Mouse (Mus musculus) brain, embryonic 14.5 days (tissue): ENCODE data around the gene Prrt2. TPM values are rescaled to one million over a fixed set of nuclear protein-coding genes. Genes with fewer than 3 reads are reported as not detected.

Experiments used
- DNase-seq: peaks from one replicate; pipeline ENCODE4 v3.0.0-alpha.2; 2011; ENCODE audit warnings: low read depth
- CTCF ChIP-seq: fragments of 200-500 bp; IDR thresholded peaks from 2 replicates; pipeline ENCODE4 v1.5.1; 2012; ENCODE audit warnings: inconsistent platforms, mild to moderate bottlenecking, moderate library complexity, borderline replicate concordance; ENCODE audit not compliant: insufficient read depth, insufficient read length; ENCODE audit errors: extremely low read depth
- POLR2A ChIP-seq: fragments of 200-500 bp; IDR thresholded peaks from 2 replicates; pipeline ENCODE4 v1.6.1; 2012; ENCODE audit warnings: mild to moderate bottlenecking, inconsistent platforms, borderline replicate concordance; ENCODE audit not compliant: poor library complexity, insufficient read depth, insufficient read length, severe bottlenecking; ENCODE audit errors: extremely low read depth
- polyA plus RNA-seq: library from polyadenylated mRNA; depleted of rRNA; stranded (reverse); fragments of >200 nt; gene quantifications from 2 replicates; pipeline ENCODE4 v1.2.3, GENCODE M21; 2012; rRNA removed

Prrt2 gene
- 71.4 and 81.2 TPM in 2 replicates for polyA plus RNA-seq

GRCm38 (mm10) chr7:127020901-127021562, at the start of gene Prrt2, which contains the start of gene Gm42742:
Prrt2 (minus strand) TSS chr7:127021211.
Gm42742 (minus strand) TSS chr7:127021097.
- peak; percentile 28; the same call in 1 of the 2 replicates for TF ChIP-seq POLR2A
- TF ChIP-seq CTCF, result no peak
- DNase-seq, result peak; percentile 88

- TF ChIP-seq CTCF (no peak), POLR2A (no peak)
- no peak for DNase-seq
Measured at GRCm38 (mm10) chr7:127066317-127066716, 45.3 kb upstream of the Prrt2 start.

DNA sequence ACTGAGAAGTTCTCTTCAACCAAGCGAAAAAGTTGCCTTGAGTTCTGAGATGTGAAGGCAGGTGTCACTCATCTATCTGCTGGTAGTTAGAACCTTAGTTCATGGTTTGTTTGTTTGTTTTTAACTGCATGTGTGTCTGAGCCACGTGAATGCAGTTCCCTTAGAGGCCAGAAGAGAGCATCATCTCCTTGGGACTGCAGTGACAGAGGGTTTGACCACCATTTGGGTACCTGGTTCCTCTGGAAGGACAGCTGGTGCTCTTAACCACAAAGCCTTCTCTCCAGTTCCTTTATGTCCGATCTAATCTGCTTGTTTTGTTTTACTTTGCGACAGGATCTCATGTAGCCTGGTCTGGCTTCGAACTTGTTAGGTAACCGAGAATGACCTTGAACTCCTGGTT, 44.5 kb upstream of the Prrt2 start:
- TF ChIP-seq POLR2A, result no peak
- no peak for TF ChIP-seq CTCF
- DNase-seq, result no peak

DNA sequence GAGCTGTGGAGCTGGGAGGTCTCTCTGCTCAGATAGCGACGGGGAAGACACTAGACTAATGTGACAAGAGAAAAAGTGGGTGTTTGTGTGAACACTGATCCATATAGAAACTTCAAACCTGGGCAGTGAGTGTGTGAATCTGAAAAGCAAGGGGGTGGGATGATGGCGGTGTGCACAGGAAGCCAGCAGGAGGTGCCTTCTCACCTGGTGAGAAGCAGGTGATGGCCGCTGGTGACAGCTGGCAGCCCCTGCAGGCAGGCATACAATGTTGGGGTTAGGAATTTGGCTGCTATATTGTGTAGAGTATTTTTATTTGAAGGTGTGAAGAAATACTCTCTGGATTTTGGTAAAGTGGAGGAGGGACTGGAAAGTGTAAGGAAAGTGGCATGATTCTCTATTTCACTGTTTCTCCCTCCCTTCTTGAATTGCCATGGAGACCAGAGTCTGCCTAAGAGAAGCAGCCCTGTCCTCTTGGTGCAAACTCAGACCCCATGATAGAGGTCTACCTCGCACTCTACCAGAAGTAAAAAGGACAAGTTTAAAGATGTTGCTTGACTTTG, 34.1 kb upstream of the Prrt2 start:
- TF ChIP-seq POLR2A (no peak), CTCF (no peak)

GRCm38 (mm10) chr7:127041851-127042672, 21.1 kb upstream of the Prrt2 start, which contains the start of gene Kif22:
Kif22 (minus strand) TSS chr7:127042471.
- TF ChIP-seq CTCF (no peak), POLR2A (no peak)
- DNase-seq, result peak; percentile 95

More for the DNA sequence above, 34.1 kb upstream of the Prrt2 start:
- no peak for DNase-seq

DNA sequence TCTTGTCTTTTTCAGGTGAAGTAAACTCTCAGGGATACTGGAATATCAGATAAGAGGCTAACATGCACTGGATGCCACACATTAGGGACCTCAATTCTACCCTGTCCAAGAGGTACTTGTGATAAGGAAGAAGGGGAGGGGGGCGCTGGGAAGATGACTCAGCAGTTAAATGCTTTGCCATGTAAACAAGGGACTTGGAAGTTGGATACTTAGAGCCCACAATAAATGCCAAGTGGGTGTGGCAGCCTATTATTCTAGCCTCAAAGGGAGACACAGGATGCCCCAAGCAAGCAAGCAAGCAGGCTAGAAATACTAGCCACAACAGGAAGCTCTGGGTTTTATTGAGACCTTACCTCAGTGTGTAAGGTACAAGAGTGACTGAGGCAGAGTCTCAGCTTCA, 10.2 kb upstream of the Prrt2 start:
- TF ChIP-seq POLR2A (no peak), CTCF (no peak)

DNA sequence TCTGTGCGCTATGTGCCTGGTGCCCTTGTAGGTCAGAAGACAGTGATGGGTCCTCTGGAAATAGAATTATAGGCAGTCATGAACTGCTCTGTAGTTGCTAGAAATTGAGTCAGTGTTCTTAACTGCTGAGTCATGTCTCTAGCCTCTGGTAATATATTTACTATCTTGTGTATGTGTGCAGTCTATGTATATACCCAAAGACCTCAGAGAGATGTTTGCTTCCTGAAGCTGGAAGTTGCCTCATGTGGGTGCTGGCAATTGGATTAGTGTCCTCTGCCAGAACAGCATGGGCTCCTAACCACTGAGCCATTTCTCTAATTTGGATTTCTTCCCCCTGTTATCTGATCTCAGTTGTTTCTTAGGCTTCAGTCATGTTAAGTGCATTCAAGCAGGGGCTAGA, 9.2 kb upstream of the Prrt2 start:
- DNase-seq, result no peak
- no peak for TF ChIP-seq POLR2A
- TF ChIP-seq CTCF, result no peak

More for the DNA sequence above, 10.2 kb upstream of the Prrt2 start:
- no peak for DNase-seq

GRCm38 (mm10) chr7:127027885-127028284, 6.9 kb upstream of the Prrt2 start:
- TF ChIP-seq POLR2A (no peak), CTCF (no peak)
- DNase-seq, result no peak

- no peak for TF ChIP-seq POLR2A
- no peak for TF ChIP-seq CTCF
- DNase-seq, result peak; percentile 100
Measured at GRCm38 (mm10) chr7:127026984-127027726, 6.1 kb upstream of the Prrt2 start, which contains the start of gene Maz. Maz (minus strand) TSS chr7:127027037.

DNA sequence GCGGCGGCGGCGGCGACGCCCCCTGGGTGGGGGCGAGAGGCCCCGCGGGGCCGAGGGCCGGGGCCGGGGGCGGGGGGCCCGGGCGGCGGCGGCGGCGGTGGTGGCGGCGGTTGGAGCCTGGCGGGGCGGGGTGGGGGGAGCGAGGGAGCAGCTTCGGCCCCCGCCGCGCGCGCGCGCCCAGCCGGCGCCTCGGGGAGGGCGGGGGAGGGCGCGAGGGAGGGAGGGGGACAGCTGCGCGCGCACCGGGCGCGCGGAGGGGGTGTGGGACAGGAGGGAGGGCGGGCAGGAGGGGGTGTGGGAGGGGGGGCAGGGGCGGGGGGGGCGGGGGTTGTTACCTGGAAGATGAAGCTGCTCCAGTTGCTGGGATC, 5.6 kb upstream of the Prrt2 start:
- DNase-seq, result no peak
- TF ChIP-seq POLR2A (0 out of 2 replicates have a peak, but pooled peaks have one; percentile 27), CTCF (no peak)
